Mouse (Mus musculus) CD4-positive, CD25-positive, alpha-beta regulatory T cell, adult 2 months (primary cell): Measurements from ENCODE around the gene Mars.
"Not testable (repeated sequence)": the region's sequence is repeated elsewhere in the genome, so short reads cannot be mapped to it uniquely, and the experiment has no call there.

ENCODE experiments used
- DNase-seq: peaks from one replicate; pipeline ENCODE4 v3.0.0-alpha.2; 2012; ENCODE audit warnings: low read depth, low spot score

Gene Mars

DNA sequence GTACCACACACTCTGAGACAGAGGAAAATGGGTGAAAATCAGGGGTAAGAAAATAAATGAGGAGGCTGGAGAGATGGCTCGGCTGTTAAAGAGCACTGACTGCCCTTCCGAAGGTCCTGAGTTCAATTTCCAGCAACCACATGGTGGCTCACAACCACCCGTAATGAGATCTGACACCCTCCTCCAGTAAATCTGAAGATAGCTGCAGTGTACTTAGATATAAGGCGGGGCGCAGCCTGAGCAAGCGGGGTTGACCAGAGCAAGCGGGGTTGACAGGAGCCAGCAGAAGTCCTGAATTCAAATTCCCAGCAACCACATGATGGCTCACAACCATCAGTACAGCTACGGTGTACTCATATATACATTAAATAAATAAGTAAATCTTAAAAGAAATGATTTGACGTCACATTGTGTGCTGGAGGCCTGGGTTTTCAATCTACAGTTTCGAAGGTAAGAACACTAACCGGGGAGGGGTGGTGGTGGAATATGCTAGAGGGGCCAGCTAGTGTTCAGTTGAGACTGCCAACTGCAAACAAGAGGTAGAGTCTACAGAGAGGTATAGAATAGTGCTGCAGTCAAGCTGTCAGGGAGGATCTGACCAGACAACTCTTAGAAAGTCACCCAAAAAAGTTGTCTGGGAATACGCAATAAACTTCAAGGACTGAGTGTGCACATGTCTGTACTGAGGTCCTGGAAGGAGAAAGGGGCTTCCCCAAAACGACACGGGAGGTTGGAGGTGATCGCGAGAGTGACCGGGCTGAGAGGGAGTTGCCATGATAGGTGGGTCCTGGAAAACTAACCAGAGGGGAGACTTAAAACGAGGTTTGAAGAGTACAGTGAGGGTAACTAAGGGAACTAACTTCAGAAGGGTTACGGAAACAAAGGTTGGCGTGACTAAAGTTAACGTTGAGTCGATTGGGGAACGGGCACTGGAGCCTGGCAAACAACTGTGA, 787 bp downstream of the Mars start:
- DNase-seq, result peak; percentile 62

DNA sequence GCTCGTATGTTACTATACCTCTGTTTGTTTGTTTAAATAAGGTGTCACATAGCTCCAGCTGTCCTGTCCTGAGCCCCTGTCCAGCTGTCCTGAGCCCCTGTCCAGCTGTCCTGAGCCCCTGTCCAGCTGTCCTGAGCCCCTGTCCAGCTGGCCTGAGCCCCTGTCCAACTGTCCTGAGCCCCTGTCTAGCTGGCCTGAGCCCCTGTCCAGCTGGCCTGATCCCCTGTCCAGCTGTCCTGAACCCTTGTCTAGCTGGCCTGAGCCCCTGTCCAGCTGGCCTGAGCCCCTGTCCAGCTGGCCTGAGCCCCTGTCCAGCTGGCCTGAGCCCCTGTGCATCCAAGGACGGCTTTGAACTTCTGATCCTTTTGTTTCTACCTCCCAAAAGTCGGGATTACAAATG, 2.4 kb downstream of the Mars start:
- not testable (repeated sequence) for DNase-seq

GRCm38 (mm10) chr10:127303136-127303535, 8.4 kb downstream of the Mars start:
- no peak for DNase-seq

GRCm38 (mm10) chr10:127300361-127300760, 11.2 kb downstream of the Mars start:
- no peak for DNase-seq

DNA sequence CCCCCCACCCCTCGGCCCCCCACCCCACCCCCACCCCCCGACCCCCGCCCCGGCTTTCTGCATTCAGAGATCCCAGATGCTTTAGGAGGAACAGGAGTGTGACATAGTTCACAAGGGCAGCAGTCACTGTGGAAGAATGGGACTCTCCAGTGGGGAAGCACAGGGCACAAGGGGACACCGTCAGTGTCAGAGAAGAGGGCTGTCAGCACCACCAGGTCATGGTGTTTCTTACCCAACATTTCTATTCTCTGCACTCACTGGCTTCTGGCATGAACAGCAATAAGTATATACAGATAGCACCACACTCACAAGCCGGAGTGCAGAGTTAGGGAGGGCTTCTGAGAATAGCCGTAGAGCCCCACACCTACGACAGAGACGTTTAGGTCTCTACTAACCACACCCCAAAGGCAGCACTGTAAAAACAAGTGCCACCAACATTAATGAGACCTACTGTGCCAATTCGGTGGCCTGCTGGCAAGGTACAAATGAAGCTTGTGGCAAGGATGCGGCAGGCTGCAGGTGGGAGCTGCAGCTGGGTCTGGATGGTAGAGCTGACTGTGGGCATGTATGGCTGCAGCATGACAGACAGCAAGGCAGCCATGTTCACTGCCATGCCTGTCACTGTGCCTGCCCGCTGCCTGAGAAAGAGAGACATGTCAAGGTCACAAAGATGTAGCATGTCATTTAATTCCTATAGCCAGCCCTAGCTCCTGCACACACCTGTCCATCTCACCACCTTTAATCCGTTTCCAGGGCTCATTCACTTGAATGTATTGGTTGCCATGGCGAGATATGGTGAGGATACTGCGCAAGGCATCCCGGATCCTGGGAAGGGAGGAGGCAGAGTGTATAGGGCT, 14.3 kb downstream of the Mars start:
- DNase-seq, result no peak

- no peak for DNase-seq
Observed at GRCm38 (mm10) chr10:127295986-127296794, 15.4 kb downstream of the Mars start.

DNA sequence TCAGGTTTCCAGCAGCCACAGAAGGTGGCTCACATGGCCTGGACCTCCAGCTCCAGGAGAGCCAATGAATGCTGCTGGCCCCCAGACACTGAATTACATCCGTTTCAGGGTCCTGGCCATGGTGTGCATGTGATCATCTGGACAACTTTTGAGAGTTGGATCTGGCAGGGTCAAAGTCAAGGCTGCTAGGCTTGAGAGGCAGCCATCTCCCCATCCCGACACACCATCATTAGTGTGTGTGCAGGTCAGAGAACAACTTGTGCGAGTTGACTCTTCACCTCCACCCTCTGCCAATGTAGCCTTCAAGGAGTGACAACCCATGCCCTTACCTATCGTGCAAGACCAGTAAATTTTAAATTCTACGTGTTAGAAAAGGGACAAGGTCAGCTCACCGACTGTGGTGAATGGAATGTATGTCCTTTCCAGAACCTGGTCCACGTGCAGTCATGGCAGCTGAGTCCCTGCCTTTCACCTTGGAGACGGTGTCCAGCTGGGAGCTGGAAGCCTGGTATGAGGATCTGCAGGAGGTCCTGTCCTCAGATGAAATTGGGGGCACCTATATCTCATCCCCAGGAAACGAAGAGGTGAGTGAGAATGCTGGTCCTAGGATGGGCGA, 16.6 kb downstream of the Mars start:
- no peak for DNase-seq

- no peak for DNase-seq
Observed at GRCm38 (mm10) chr10:127293590-127294113, 17.9 kb downstream of the Mars start.

DNA sequence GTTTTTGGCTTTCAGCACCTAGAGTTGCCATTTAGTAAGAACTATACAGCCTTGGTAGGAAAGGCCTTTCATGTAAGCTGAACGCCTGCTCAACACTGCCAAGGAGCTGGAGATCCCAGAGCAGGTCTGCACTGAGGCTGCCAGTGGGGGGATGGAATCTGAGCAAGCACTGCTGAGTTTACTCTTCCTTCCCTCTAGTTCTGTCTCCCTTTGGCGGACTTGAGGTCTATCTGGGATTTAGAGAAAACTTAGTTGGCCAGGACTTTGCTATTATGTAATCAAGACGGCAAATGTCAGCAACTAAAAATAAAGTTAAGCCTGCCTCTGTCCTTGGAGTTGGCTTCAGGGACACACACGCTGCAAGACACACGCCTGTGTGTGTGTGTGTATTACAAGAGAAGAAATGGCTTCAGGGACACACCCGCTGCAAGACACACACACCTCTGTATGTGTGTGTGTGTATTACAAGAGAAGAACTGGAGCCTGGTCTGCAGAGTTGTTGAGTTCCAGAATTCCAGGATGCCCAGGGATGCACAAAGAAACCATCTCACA, 18.5 kb downstream of the Mars start:
- DNase-seq, result no peak

GRCm38 (mm10) chr10:127291881-127292638, 19.5 kb downstream of the Mars start:
- peak; percentile 42 for DNase-seq

DNA sequence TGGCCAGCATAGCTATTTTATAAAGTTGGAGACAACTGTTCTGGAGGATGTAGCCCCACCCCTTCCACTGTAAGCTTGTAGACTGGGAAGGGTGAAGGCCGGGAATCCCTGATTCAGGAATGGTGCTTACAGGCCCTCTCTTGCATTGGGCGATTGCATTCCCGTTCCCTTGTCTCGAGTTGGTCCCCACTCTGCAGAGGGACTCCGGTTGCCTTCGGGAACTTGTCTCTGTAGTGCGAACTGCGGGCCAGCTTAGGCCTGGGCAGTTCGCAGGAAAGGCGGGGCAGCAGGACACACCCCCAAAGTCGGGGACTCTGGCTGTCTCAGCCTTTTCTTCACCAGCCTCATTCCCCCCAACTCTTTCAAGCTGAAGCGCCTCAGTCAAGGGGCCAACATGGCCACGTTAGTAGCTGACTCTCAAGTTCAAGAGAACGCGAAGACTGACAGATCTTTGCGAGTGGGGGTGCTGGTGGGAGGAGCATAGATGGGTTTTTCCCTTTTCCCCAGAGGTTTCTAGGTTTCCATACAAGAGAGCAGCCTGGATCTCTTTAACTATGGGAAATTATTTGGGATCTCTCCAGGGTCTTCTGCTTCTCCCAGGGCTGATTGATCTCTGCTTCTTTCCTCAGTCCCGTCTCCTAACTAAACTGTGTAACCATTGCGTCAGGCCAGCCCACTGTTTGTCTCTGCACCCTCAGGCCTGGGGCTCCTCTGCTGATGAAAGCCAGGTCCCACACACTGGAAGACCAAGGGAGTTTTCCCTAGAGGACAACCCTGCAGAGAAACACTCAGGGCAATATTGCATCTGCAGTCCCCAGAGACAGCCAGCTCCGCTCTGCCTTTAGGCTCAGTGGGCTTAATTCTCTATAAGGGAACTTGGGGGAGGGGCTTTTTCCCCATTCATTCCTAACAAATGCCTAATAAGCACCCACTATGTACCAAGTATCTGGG, 20.4 kb downstream of the Mars start:
- DNase-seq, result peak; percentile 75

- peak; percentile 99 for DNase-seq
Observed at GRCm38 (mm10) chr10:127290307-127290929, 21.2 kb downstream of the Mars start.

GRCm38 (mm10) chr10:127289573-127290191, 21.9 kb downstream of the Mars start:
- DNase-seq, result peak; percentile 73

GRCm38 (mm10) chr10:127288800-127289572, 22.6 kb downstream of the Mars start, which contains the start of gene Mbd6:
Gene Mbd6, minus strand, starts transcription at chr10:127289018.
- DNase-seq, result peak; percentile 96

GRCm38 (mm10) chr10:127288328-127288799, 23.2 kb downstream of the Mars start:
- DNase-seq, result peak; percentile 73

- DNase-seq, result no peak
Observed at GRCm38 (mm10) chr10:127287936-127288293, 23.7 kb downstream of the Mars start.
